Mouse (Mus musculus) forebrain, embryonic 13.5 days (tissue): ENCODE measurements around the gene Dop1a. TPM values are rescaled to one million over a fixed set of nuclear protein-coding genes. Genes with fewer than 3 reads are reported as not detected.
"Not testable (repeated sequence)": the region's sequence is repeated elsewhere in the genome, so short reads cannot be mapped to it uniquely, and the experiment has no call there.

Source experiments
- ATAC-seq: fragments of 200-750 bp; cut with Nextera tagmentation; 2 replicates; pipeline ENCODE4 v1.8.0; 2017
- H3K27ac ChIP-seq: fragments of 300-500 bp; sonication (generic); 2 replicates; pipeline ENCODE4 v1.5.1; 2015; ENCODE audit warnings: inconsistent platforms, mild to moderate bottlenecking, moderate library complexity
- H3K27me3 ChIP-seq: fragments of 300-500 bp; sonication (generic); 2 replicates; pipeline ENCODE4 v1.6.1; 2015; ENCODE audit warnings: mild to moderate bottlenecking, inconsistent platforms
- H3K36me3 ChIP-seq: fragments of 300-500 bp; sonication (generic); 2 replicates; pipeline ENCODE4 v1.6.1; 2015; ENCODE audit warnings: mild to moderate bottlenecking, inconsistent platforms; ENCODE audit not compliant: poor library complexity, severe bottlenecking
- H3K4me1 ChIP-seq: fragments of 300-500 bp; sonication (generic); 2 replicates; pipeline ENCODE4 v1.6.1; 2015; ENCODE audit warnings: inconsistent platforms
- H3K4me2 ChIP-seq: fragments of 300-500 bp; sonication (generic); 2 replicates; pipeline ENCODE4 v1.6.1; 2015; ENCODE audit warnings: inconsistent platforms, mild to moderate bottlenecking, moderate library complexity
- H3K4me3 ChIP-seq: fragments of 300-500 bp; sonication (generic); 2 replicates; pipeline ENCODE4 v1.5.1; 2015; ENCODE audit warnings: mild to moderate bottlenecking, inconsistent platforms
- H3K9ac ChIP-seq: fragments of 300-500 bp; sonication (generic); 2 replicates; pipeline ENCODE4 v1.6.1; 2015; ENCODE audit warnings: mild to moderate bottlenecking, inconsistent platforms
- H3K9me3 ChIP-seq: fragments of 300-500 bp; sonication (generic); replicated peaks from 2 replicates; pipeline ENCODE4 v1.6.1; 2016; ENCODE audit warnings: inconsistent platforms
- WGBS: fragments of 180-500 bp; shearing (Covaris S2); methylation state at CpG from one replicate; pipeline ENCODE4 v1.1.7; 2015; 5-methylcytosine and 5-hydroxymethylcytosine counted together
- polyA plus RNA-seq: library from polyadenylated mRNA; unstranded; fragments of >200 nt; fragmentation: Nextera tagmentation; extraction: Ambion mirVana; gene quantifications from 2 replicates; pipeline ENCODE4 v1.2.1, GENCODE M21; 2015

Dop1a gene
- polyA plus RNA-seq, 1 experiment from 2014 or later: 24.4 TPM

GRCm38 (mm10) chr9:86592676-86593668 is 126.0 kb downstream of the Dop1a start:
- no peak overlapping the region for H3K9ac ChIP-seq
- H3K27ac ChIP-seq: no peak overlapping the region
- H3K4me2 ChIP-seq: no peak overlapping the region
- 76% methylated on average over 19 of the region's 19 CpGs for WGBS
- ATAC-seq: peak; percentile 57
- H3K36me3 ChIP-seq: no peaks in the 10 kb centered on the region
- H3K9me3 ChIP-seq: no peaks in the 10 kb centered on the region
- no peak overlapping the region for H3K4me3 ChIP-seq
- H3K27me3 ChIP-seq: no peaks in the 10 kb centered on the region
- no peaks in the 10 kb centered on the region for H3K4me1 ChIP-seq

GRCm38 (mm10) chr9:86594357-86594767 is 127.4 kb downstream of the Dop1a start:
- not testable (repeated sequence) for ATAC-seq, H3K4me1 ChIP-seq, H3K27ac ChIP-seq, H3K36me3 ChIP-seq, H3K9me3 ChIP-seq, H3K9ac ChIP-seq, H3K27me3 ChIP-seq, H3K4me2 ChIP-seq, H3K4me3 ChIP-seq
- 80% methylated on average over 10 of the region's 10 CpGs for WGBS

GRCm38 (mm10) chr9:86596983-86597382 is 130.0 kb downstream of the Dop1a start:
- not testable (repeated sequence) for H3K9me3 ChIP-seq, H3K4me2 ChIP-seq, H3K36me3 ChIP-seq, H3K4me1 ChIP-seq, H3K4me3 ChIP-seq, H3K27me3 ChIP-seq, H3K27ac ChIP-seq, ATAC-seq, H3K9ac ChIP-seq

- Histone ChIP-seq H3K27ac (no peak overlapping the region), H3K4me3 (no peak overlapping the region), H3K36me3 (no peaks in the 10 kb centered on the region), H3K27me3 (no peaks in the 10 kb centered on the region), H3K4me1 (no peaks in the 10 kb centered on the region), H3K9ac (no peak overlapping the region), H3K4me2 (no peak overlapping the region), H3K9me3 (no peaks in the 10 kb centered on the region)
- ATAC-seq: no peak
- WGBS: 67% methylated on average over 8 of the region's 8 CpGs
Measured at GRCm38 (mm10) chr9:86599723-86600303, 132.9 kb downstream of the Dop1a start.

Other genes with a start within 250 kb of the Dop1a start
- 5.2 and 6.0 TPM in 2 replicates for gene Ube2cbp, start 2.2 kb upstream of the Dop1a start, polyA plus RNA-seq
- 39.7 and 43.3 TPM in 2 replicates for gene Pgm3, start 104.7 kb downstream of the Dop1a start, polyA plus RNA-seq
- 5.0 and 6.2 TPM in 2 replicates for gene Rwdd2a, start 104.8 kb downstream of the Dop1a start, polyA plus RNA-seq
- 8.1 and 9.5 TPM in 2 replicates for gene Me1, start 228.8 kb downstream of the Dop1a start, polyA plus RNA-seq